Mouse (Mus musculus) adrenal gland (tissue): ENCODE data around the gene Spin1.
"Not testable (repeated sequence)": the region's sequence is repeated elsewhere in the genome, so short reads cannot be mapped to it uniquely, and the experiment has no call there.

Experiments used
- intact Hi-C: fragments of 180-260 bp; cut with DNase I; formaldehyde crosslinking; loops from one replicate; pipeline ENCODE4 v1.15.1; 2025

Spin1 gene

DNA sequence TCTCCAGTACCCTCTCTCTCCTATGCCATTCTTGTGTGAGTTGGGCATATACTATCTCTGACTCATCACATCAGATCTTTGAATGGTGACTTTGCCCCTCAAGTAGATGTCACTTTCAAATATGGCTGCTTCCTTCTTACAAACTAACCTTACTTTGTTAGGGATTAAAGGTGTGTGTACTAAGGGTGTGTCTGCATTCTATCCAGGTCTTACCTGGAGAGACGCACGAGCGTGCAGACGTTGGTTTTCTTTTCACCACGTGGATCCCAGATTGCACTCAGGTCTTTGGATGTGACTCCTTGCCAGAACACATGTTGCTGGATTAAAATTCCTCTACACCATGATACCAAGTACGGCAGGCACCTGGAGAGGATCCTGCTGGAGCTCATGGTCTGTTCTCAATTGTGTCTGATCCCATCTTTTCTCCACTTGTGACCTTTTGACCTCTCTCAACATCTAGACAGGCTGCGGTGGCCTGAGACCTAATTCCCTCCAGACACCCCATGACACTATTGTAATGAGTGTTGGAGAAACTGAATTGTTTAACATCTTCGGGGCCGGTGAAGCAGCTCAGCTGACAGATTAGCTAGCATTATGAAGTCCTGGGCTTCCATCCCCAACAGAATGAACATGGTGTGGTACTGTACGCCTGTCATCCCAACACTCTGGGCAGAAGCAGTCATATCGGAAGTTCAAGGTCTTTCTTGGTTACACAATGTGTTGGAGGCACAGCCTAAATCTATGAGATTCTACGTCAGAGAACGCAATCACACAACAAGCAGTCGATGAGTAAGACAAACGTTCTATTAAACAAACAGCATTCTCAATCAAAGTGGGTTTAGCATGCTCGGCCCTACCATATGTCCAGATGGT, 6.1 kb upstream of the Spin1 start:
- intact Hi-C loops: loop anchor here (5.0 kb wide), 1 partner anchor 127 kb away; no protein-coding TSS in a partner anchor

DNA sequence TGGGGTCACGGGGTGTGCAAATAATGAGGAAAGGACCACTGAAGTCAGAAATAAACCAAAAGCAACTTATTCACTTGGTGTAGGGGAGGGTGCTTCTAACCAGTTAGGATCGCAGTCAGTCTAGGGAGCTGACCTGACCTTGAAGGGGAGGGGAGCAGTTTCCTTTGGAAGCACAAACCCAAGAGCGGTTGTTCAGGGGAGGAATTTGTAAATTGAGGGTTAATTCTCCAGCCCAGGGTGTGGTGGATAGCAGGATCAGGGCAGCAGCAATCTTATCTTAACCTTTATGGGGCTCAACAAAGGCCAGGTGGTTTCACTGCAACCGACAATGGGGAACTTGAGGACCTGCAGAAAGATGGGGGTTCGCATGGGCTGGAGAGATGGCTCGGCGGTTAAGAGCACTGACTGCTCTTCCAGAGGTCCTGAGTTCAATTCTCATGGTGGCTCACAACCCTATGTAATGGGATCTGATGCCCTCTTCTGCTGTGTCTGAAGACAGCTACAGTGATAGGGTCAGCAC, 5.4 kb upstream of the Spin1 start:
- intact Hi-C loops: loop anchor here (5.0 kb wide), 1 partner anchor 128 kb away; no protein-coding TSS in a partner anchor

DNA sequence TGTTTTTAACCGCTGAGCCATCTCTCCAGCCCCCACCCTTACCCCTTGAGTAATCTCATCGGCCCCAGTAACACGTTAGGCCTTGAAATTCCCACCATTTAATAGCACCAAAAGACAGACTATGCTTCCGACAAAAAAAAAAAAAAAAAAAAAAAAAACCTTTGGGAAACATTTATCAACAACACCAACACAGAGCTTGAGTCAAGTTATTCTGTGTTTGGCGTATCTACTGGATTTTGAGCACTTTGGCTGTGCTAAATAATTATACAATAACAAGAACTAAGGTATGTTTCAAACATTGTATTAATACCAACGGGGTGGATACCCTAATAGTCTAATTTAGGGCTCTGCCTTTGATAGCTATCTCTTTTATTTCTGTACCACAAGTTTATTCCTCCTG, 4.0 kb upstream of the Spin1 start:
- intact Hi-C loops: loop anchor here (5.0 kb wide), 1 partner anchor 129 kb away; no protein-coding TSS in a partner anchor

DNA sequence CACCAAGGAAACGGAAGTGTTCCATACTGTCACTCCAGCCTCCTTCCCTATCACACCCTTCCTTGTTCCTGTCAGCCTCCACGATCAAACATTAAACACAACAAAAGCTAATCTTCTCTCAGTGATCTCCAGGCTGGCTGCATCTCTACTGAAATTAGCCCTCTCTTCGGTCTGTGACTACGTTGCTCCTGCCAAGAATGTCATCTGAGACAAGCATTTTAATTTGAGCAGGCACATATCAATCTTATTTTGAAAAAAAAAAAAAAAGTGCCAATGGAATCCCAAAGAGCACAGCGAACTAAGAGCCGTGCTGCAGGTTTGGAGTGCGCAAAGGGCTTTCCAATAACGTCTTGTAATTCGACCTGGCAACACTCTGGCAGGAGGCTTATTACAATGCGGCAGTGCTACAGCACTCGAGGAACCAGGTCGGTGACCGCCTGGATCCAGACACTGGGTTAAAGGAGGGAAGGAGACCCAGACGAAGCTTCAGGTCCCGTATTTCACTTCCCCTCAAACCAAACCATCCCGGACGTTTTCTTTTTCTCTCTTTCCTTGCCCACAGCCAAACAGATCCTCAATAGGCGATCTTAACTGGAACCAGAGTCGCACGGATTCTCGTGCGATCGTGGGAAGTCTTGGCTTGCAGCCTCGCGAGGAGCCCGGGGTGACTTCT, 984 bp upstream of the Spin1 start:
- intact Hi-C loops: loop anchor here (2.0 to 10.0 kb wide), 4 partner anchors 55 to 319 kb away; no protein-coding TSS in a partner anchor

DNA sequence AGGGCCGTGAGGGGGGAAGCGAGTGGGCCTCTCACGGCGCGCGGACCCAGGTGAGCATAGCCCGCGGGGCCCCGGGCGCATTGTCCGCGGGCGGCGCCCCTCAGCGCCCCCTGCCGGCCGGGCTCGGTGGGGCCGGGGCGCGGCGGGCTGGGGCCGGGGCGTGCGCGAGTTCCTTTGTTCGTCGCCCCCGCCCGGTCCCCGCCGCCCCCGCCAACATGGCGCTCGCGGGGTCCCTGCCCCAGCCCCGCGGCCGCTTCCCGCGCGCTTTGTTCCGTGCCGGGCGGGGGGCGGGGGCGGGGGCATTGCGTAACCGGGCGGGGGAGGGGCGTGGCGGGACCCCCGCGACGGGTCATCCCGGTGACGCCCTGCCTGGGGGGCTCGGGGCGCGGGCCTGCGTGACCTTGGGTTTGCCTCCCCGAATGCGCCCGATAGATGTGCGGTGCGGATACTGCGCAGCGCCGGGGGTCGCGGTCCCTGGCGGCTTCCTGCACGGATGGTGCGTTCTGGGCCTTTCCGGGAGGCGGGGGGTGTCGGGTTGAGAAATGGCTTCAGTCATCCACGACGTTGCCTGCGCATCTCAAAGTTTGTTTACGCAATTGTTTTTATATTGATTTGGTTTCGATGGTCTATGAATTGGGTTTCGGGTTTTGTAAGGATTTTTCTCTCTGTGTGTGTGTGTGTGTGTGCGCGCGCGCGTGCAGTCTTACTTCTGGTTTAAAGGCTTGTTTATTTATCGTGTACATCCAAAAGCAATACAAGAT, 516 bp downstream of the Spin1 start:
- intact Hi-C loops: loop anchor here (2.0 to 10.0 kb wide), 3 partner anchors 54 to 318 kb away; no protein-coding TSS in a partner anchor

DNA sequence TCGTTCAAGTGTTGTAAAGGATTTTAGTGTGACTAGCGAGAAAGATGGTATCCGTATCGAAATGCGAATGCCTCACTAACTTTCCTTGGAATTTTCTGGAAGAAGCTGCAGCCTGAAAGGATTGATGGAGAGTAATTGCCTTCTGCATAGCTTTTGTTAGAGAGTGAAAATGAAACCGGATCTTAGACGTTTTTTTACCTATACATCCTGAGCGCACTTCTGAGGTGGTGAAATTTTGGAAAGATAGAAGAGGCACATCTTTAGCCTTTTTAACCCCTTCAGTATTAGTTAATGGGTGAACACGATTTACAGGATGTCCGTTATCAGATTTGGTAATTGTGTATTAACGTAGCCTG, 1.1 kb downstream of the Spin1 start:
- intact Hi-C loops: loop anchor here (2.0 to 10.0 kb wide), 3 partner anchors 53 to 317 kb away; no protein-coding TSS in a partner anchor

DNA sequence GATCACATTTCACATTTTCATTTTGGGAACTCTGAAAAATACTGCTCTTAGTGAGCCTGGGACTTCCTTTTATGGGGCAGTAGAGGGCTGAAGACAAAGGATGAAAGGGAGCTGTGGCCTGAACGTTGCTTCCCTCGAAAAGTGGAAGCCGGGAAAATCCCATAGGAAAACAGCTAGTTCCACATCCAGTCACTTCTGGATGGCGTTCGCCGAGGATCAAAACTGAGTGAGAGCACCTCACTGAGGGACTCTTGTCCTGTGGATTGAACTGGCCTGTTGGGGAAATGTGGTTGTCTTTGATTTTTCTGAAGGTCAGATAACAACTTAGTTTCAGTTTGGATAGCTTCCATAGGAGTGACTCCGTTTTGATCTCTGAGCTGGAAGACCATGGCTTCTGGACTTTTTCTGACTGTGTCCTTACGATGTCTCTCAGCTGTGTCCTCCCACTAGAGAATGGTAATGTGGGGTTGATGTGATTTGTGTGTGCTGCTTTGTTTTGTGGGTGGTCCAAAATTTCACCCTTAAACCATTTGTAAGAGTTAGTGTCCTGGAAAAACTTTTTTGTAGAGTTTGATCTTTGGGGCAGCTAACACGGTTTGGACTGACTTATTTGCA, 2.5 kb downstream of the Spin1 start:
- intact Hi-C loops: loop anchor here (5.0 to 10.0 kb wide), 2 partner anchors 52 to 156 kb away; no protein-coding TSS in a partner anchor

DNA sequence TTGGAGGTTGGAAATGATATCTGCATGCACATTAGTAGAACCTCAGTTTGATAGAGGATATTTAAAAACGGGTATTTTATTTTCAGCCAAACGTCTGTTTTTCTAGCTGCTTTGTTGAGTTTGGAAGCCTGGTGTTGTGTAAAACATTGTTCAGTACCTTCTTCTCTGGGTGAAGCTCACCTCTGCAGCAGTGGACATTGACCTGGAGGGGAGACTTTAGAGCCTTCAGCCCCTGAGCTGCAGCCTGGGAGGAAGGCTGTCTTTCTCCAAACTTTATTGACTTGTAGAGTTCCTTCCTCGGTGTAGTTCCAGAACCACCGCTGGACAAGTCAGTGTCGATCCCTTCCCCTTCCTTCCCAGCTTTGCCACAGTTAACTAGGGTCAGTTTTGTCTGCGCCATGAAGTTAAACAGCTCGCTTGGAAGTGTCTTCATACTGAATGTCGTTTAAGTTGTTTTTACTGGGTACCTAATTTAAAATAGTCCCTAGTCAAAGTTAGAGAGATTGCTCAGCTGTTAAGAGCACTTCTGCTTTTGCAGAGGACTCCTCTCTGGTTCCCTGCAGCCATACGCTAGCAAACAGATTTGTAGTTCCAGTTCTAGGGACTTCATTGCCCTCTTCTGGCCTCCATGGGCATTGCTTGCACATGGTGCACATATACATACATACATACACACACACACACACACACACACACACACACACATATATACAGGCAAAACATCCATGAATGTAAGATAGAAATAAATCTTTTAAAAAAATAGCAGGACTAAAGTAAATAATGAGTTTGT, 3.4 kb downstream of the Spin1 start:
- intact Hi-C loops: loop anchor here (5.0 to 10.0 kb wide), 2 partner anchors 51 to 157 kb away; no protein-coding TSS in a partner anchor

DNA sequence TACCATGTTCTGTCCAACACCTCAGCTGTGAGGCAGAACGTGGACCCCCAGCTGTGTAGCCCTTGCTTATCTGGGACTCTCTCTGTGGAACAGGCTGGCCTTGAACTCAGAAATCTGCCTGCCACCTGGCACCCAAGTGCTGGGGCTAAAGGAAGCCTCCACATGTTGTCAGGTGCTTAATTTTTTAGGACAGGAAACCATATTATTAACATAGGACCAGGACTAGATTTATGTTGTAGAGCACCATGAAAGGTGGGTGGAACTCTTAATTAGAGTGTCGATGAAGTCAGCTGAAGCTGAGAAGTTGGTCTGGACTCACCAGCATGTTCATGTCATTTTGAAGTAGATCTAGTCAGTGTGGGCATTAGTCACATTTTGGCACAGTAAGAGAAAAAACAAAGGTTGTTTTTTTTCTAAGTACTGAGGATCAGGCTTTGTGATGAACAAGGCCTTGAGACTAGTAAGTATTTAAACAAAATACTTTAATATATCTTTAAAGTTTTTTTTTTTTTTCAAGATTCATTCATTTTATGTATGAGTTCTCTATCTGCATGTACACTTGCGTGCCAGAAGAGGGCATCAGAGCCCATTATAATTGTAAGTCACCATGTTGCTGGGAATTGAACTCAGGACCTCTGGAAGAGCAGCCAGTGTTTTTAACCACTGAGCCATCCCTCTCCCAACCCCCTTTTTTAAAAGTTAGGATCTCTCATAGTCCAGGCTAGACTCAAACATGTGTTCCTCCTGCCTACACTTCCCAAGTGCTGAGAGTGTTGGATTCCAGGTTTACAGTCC, 5.4 kb downstream of the Spin1 start:
- intact Hi-C loops: loop anchor here (10.0 kb wide), 1 partner anchor 49 kb away; no protein-coding TSS in a partner anchor

DNA sequence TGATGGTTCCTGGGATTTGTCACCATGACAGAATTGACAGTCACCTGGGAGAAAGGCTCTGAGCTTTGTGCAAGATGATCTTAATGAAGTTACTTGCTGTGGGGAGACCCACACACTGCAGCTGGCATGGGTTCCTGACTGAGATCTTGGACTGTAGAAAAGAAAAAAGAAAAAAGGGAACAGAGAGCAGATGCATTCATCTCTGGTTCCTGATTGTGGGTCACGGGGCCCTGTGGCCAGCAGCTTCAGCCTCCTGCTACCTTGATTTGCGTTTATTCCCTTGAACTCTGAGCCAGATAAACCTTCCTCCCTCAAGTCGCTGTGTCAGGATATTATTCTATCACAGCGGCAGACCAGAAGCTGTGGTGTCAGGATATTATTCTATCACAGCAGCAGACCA, 6.1 kb downstream of the Spin1 start:
- intact Hi-C loops: loop anchor here (10.0 kb wide), 1 partner anchor 48 kb away; no protein-coding TSS in a partner anchor

DNA sequence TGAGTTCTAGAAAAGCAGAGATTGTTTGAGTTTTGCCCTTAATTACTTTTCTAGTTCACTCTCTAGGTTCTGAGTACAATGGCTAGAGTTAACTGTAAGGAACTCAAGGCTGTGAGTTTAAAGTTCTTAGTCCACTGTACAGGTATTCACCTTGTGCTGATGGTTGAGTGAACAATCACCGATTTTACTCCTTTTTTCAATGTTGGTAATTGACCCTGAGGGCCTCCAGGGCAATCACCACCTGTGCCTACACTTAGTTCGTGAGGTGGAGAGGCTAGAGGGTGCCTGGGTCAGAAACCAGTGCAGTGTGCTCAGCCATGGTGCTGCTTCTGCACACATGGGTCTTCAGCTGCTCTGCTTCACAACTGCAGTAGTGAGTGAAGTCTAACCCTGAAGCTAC, 8.8 kb downstream of the Spin1 start:
- intact Hi-C loops: loop anchor here (10.0 kb wide), 1 partner anchor 45 kb away; no protein-coding TSS in a partner anchor

DNA sequence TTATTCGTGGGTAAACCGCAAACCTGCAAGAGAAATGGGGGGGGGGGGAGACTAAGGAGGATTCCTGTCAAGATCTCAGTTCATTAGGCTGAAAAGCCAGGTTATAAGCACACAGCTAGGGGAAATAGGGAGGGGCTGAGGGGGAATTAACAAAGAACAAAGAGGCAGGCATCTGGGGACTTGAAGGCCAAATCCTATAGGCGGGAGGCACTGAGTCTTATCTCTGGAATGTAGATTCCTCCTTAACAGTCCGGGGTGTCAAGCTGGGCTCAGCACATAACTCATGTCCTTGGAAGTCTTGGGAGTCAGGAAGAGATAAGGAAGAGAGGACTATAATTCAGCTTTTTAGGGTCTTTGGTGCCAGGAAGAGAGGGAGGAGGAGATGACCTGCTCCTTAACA, 13.7 kb downstream of the Spin1 start:
- intact Hi-C loops: not testable (repeated sequence)

DNA sequence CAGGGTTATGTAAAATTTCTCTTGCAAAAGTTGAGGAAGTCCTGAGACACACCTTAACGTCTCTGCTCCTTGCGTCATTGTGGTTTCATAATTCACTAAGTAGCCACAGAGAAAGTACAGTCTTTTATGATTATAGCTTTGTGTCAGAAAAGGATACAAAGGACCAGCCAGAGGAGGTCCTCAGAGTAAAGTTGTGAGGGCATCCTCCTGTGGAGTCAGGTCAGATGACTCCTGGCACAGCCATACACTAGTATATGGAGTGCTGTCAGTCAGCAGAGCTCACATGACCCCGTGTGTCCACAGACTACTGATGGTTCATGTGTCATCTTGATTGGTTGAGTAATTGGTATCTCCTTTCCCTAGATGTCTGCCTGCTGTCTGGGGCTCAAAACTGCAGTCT, 15.1 kb downstream of the Spin1 start:
- intact Hi-C loops: no loop called here

DNA sequence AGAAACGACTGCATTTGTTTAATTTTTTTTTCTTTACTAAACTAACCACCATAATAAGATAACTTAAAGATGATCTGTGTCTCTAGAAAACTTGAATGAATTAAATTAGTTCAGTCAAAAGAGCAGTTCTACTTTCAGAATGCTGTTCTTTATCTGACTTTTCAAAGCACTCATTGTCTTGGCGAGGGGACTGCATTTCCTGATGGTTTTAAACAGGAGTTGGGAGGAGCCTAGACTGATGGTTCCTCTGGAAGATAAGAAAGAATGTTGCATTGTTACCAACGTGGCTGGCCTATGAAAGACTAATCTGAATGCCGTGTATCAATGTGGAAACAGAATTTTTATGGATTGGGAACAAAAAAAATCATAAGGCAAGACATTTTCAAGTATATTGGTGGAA, 20.1 kb downstream of the Spin1 start:
- intact Hi-C loops: no loop called here

DNA sequence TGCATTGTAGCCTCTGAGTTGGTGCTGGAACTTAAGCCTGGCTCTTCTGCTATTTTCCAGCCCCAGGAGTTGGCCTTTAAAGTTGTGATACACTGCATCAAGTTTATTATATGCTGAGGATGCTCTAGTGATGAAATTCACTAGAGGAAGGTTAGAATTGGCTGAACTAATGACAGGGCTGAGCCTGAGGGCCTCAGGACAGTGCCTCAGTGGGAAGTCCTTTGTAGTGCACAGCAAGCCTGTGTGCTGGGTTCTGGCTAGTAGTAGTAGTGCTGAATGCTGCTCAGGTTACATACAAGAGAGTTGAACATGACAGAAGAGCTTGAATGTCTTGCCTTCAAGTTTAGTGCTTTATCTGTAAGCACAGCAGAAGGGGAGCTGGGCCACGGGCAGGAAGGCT, 21.3 kb downstream of the Spin1 start:
- intact Hi-C loops: no loop called here

DNA sequence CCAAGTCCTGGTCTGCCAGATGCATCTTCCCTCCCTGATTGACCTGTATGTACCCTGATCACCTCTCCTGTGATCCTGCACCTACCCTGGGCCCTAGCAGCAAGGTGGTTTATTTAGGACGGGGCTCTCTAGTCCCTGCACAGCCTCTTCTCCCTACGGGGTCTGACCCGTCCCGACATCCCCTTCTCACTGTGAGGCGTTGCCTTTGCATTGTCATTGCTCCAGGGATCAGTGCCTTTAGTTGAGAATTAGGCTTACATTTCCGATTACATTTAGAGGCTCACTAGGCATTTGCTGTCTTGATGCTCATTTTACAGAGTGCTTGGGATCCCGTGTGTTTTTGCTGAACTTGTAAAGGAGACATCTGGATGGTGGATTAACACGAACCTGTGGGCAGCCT, 22.1 kb downstream of the Spin1 start:
- intact Hi-C loops: no loop called here

DNA sequence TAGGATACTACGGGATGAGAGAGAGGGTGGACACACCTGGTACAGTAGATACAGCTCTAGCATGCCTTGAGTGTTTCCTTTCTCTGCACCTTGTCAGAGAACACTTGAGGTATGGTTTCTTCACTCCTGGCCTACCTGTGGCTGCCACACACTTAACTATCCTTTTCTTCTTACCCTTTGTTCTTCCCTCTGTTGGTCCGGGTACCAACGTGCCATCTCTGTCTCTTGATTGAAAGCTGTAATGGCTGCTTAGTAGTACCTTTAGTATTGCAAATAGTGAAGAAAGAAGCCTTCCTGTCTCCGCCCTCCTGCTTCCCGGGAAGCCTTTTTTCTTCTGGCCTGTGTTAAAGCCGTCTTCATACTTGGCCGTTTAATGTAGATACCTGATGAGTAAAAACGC, 24.7 kb downstream of the Spin1 start:
- intact Hi-C loops: no loop called here

DNA sequence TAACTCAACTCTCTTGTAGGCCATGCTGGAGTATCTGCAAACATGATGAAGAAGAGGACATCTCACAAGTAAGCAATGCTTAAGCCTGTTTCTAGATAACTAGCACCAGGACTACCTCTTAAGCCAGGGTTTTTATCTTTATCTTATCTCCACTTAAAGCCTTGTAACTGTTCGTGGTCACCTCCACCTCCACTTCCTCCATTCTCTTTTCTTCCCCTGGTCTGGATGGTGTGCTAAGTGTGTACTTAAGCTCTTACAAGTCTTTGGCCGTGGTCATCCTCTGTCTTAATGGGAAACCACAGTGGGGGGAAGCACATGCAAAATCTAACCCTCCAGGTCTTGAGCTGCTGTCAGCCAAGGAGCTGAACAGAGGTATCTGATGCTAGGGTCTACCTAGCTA, 27.2 kb downstream of the Spin1 start:
- intact Hi-C loops: no loop called here

DNA sequence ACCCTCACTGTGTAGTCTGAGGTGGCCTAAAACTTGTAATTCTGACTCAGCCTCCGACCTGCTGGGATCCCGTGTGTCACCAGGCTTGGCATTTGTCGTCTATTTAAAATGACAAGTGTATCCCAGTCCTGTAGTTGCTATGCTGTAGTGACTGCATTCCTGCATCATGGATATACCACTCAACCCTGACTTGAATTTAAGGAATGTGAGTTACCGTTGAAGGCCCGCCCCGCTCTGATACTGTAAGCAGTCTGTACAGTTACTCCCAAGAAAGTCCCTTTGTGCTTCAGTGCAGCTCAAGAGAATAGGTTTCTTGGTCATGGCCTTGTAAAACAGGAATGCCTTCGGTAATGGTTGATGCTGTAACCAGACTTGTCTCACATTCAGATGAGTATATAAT, 27.7 kb downstream of the Spin1 start:
- intact Hi-C loops: no loop called here
